Mouse (Mus musculus) cerebellum, adult 2 months (tissue): ENCODE results near the gene Aldh1a7. TPM values are rescaled to one million over a fixed set of nuclear protein-coding genes. Genes with fewer than 3 reads are reported as not detected.

Source experiments
- DNase-seq, 2 experiments: peaks; one replicate each; pipeline ENCODE4 v3.0.0; 2021
- H3K27ac ChIP-seq: fragments of 200-500 bp; 2 replicates; pipeline ENCODE4 v1.5.1; 2012; ENCODE audit warnings: low read length, control low read depth, inconsistent platforms; ENCODE audit not compliant: insufficient read depth
- H3K27me3 ChIP-seq: fragments of 200-500 bp; 2 replicates; pipeline ENCODE4 v1.6.1; 2012; ENCODE audit warnings: inconsistent platforms, mild to moderate bottlenecking, low read length, moderate library complexity; ENCODE audit not compliant: control insufficient read depth, insufficient read depth
- H3K4me1 ChIP-seq: fragments of 200-500 bp; 2 replicates; pipeline ENCODE4 v1.6.1; 2011; ENCODE audit warnings: low read length; ENCODE audit not compliant: control insufficient read depth, insufficient read depth
- H3K4me3 ChIP-seq: fragments of 200-500 bp; replicated peaks from 2 replicates; pipeline ENCODE3; 2011; ENCODE audit warnings: mild to moderate bottlenecking, low read depth, low read length, control low read depth; ENCODE audit not compliant: insufficient read depth
- CTCF ChIP-seq: fragments of 200-500 bp; IDR thresholded peaks from 2 replicates; pipeline ENCODE4 v1.5.1; 2011; ENCODE audit warnings: low read depth, mild to moderate bottlenecking, control low read depth, low read length, moderate library complexity, borderline replicate concordance; ENCODE audit not compliant: insufficient read depth
- POLR2A ChIP-seq: fragments of 200-500 bp; IDR thresholded peaks from 2 replicates; pipeline ENCODE4 v1.6.1; 2011; ENCODE audit warnings: low read length, control low read depth, borderline replicate concordance; ENCODE audit not compliant: insufficient read depth
- WGBS: fragments of 180-500 bp; shearing (Covaris S2); methylation state at CpG from one replicate; pipeline ENCODE4 v1.1.7; 2018; 5-methylcytosine and 5-hydroxymethylcytosine counted together
- polyA plus RNA-seq: library from polyadenylated mRNA; depleted of rRNA; stranded (reverse); fragments of >200 nt; gene quantifications from 2 replicates; pipeline ENCODE4 v1.2.3, GENCODE M21; 2012

The Aldh1a7 gene
- polyA plus RNA-seq, 1 experiment: 0.90 TPM

GRCm38 (mm10) chr19:20722913-20723312 lies 4.4 kb downstream of the Aldh1a7 start:
- WGBS: 92% methylated on average over 2 of the region's 2 CpGs
- no peak for DNase-seq
- Histone ChIP-seq H3K27me3 (no peaks in the 10 kb centered on the region), H3K4me3 (no peak overlapping the region), H3K27ac (no peak overlapping the region), H3K4me1 (no peaks in the 10 kb centered on the region)
- TF ChIP-seq CTCF: no peak
- TF ChIP-seq POLR2A: no peak

GRCm38 (mm10) chr19:20720298-20720697 lies 7.1 kb downstream of the Aldh1a7 start:
- Histone ChIP-seq H3K4me1 (no peaks in the 10 kb centered on the region), H3K4me3 (no peak overlapping the region), H3K27me3 (no peaks in the 10 kb centered on the region), H3K27ac (no peak overlapping the region)
- no peak for TF ChIP-seq CTCF
- 86% methylated on average over 2 of the region's 2 CpGs for WGBS
- DNase-seq: no peak

- no peak overlapping the region for H3K27ac ChIP-seq
- H3K4me3 ChIP-seq: no peak overlapping the region
- H3K27me3 ChIP-seq: no peaks in the 10 kb centered on the region
- DNase-seq: no peak
- TF ChIP-seq POLR2A (no peak), CTCF (no peak)
- 55% methylated on average over 3 of the region's 3 CpGs for whole genome bisulfite sequencing
- no peaks in the 10 kb centered on the region for H3K4me1 ChIP-seq
These were observed 11.7 kb downstream of the Aldh1a7 start for GRCm38 (mm10) chr19:20715617-20716016.

- no peaks in the 10 kb centered on the region for H3K27me3 ChIP-seq
- H3K4me3 ChIP-seq: no peak overlapping the region
- TF ChIP-seq CTCF: no peak
- no peak for TF ChIP-seq POLR2A
- DNase-seq: no peak
- 55% methylated on average over 1 of the region's 1 CpGs for WGBS
- H3K27ac ChIP-seq: no peak overlapping the region
- H3K4me1 ChIP-seq: no peaks in the 10 kb centered on the region
These were observed 12.3 kb downstream of the Aldh1a7 start for GRCm38 (mm10) chr19:20715093-20715492.

GRCm38 (mm10) chr19:20714543-20714942 lies 12.8 kb downstream of the Aldh1a7 start:
- 88% methylated on average over 4 of the region's 4 CpGs for WGBS
- Histone ChIP-seq H3K27me3 (no peaks in the 10 kb centered on the region), H3K4me1 (no peaks in the 10 kb centered on the region), H3K4me3 (no peak overlapping the region), H3K27ac (no peak overlapping the region)
- DNase-seq: no peak
- TF ChIP-seq POLR2A (no peak), CTCF (no peak)

GRCm38 (mm10) chr19:20707159-20707558 lies 20.2 kb downstream of the Aldh1a7 start:
- no peak for DNase-seq
- no peak overlapping the region for H3K4me3 ChIP-seq
- H3K4me1 ChIP-seq: no peaks in the 10 kb centered on the region
- no peak for TF ChIP-seq POLR2A
- no peak for TF ChIP-seq CTCF
- H3K27me3 ChIP-seq: no peaks in the 10 kb centered on the region
- no peak overlapping the region for H3K27ac ChIP-seq

GRCm38 (mm10) chr19:20706747-20707146 lies 20.6 kb downstream of the Aldh1a7 start:
- no peak overlapping the region for H3K4me3 ChIP-seq
- H3K27me3 ChIP-seq: no peaks in the 10 kb centered on the region
- no peak for DNase-seq
- no peak overlapping the region for H3K27ac ChIP-seq
- WGBS: 90% methylated on average over 4 of the region's 4 CpGs
- TF ChIP-seq CTCF: no peak
- no peak for TF ChIP-seq POLR2A
- H3K4me1 ChIP-seq: no peaks in the 10 kb centered on the region

GRCm38 (mm10) chr19:20702074-20702473 lies 25.3 kb downstream of the Aldh1a7 start:
- Histone ChIP-seq H3K4me1 (no peaks in the 10 kb centered on the region), H3K27ac (no peak overlapping the region), H3K4me3 (no peak overlapping the region), H3K27me3 (no peaks in the 10 kb centered on the region)
- WGBS: 20% methylated on average over 3 of the region's 3 CpGs
- no peak for DNase-seq
- no peak for TF ChIP-seq POLR2A
- no peak for TF ChIP-seq CTCF

- Histone ChIP-seq H3K4me1 (no peaks in the 10 kb centered on the region), H3K4me3 (no peak overlapping the region), H3K27ac (no peak overlapping the region), H3K27me3 (no peaks in the 10 kb centered on the region)
- no peak for DNase-seq
- TF ChIP-seq POLR2A: no peak
- no peak for TF ChIP-seq CTCF
- 71% methylated on average over 3 of the region's 3 CpGs for WGBS
These were observed 49.5 kb downstream of the Aldh1a7 start for GRCm38 (mm10) chr19:20677697-20678355.
